8 mouse cellular contexts compared by ENCODE assay signal in the genomic region with DNA sequence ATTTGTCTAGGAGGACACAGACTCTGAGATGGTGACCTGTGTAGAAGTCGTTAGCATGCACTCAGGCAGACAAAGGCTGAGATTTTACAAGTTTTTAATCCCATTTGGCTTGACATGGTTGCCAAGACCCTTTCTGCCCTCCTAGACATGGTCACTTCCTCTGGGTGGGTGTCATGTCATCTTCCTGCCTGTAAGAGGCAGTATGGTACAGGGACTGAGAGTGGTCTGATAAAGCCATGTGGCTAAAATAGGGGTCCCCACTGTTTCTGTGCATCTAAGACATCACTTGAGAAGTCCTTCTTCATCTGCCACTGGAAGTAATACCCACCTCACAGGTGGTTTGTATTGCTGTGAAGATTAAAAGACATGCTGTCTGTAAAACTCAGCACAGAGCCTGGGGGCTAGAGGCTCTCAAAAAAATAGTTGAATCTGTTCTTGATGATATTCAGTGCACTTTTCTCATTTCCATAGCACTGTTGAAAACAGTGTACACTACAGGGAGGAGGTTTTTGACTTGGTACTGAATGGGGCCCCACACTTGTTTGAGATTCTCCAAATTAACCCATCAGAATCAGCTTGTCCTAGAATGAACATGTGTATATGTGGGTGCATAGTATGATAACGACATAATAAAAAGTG. TPM values are rescaled to one million over a fixed set of nuclear protein-coding genes. Genes with fewer than 3 reads are reported as not detected.
DNase-seq lines count a peak whose midpoint lies in the region; ATAC-seq and TF ChIP-seq lines count a peak whose summit lies in the region.

No protein-coding gene starts in this region.

- H3K4me3 ChIP-seq in layer of hippocampus, adult 2 months, result no peak overlapping the region
- no peak overlapping the region for H3K4me3 ChIP-seq in forebrain, embryonic 13.5 days
- H3K4me3 ChIP-seq in lung, postnatal 0 days (ENCODE audit: low read depth, low read length), result no peak overlapping the region

- H3K9me3 ChIP-seq in forebrain, embryonic 13.5 days (replicated peaks), result no peaks in the 10 kb centered on the region
- H3K9me3 ChIP-seq in lung, postnatal 0 days (ENCODE audit: low read length), result no peaks in the 10 kb centered on the region

- peak; percentile 95 for TF ChIP-seq CTCF in layer of hippocampus, adult 2 months (conservative IDR thresholded peaks at IDR 0.05)
- TF ChIP-seq CTCF in lung, postnatal 0 days (IDR thresholded peaks at IDR 0.05), result peak; percentile 83

- H3K36me3 ChIP-seq in forebrain, embryonic 13.5 days (ENCODE audit: poor library complexity, severe bottlenecking), result no peaks in the 10 kb centered on the region
- no peaks in the 10 kb centered on the region for H3K36me3 ChIP-seq in lung, postnatal 0 days (ENCODE audit: insufficient read depth, low read length)

- peak in 1 of 2 experiments; percentile 46 for DNase-seq in layer of hippocampus, adult 2 months (ENCODE audit: low spot score in 2 of 2)
- no peak for DNase-seq in layer of hippocampus, postnatal 36 days
- DNase-seq in NIH3T3 (ENCODE audit: low read depth), result peak; percentile 42
- DNase-seq in lung, postnatal 0 days (ENCODE audit: low spot score), result peak; percentile 36
- DNase-seq in spleen, adult 18-20 months, result no peak
- DNase-seq in gastrocnemius, postnatal 4 days (ENCODE audit: low spot score in 2 of 2), result no peak
- no peak for DNase-seq in adrenal gland, postnatal 4 days (ENCODE audit: low spot score in 2 of 2)

- no peak overlapping the region for H3K4me2 ChIP-seq in forebrain, embryonic 13.5 days
- H3K4me2 ChIP-seq in lung, postnatal 0 days (replicated peaks; ENCODE audit: low read depth, low read length), result no peak overlapping the region

- ATAC-seq in forebrain, embryonic 13.5 days, result peak; percentile 72
- ATAC-seq in lung, postnatal 0 days, result no peak

- TF ChIP-seq EP300 in lung, postnatal 0 days (IDR thresholded peaks at IDR 0.05), result no peak

- H3K4me1 ChIP-seq in forebrain, embryonic 13.5 days, result no peaks in the 10 kb centered on the region
- no peaks in the 10 kb centered on the region for H3K4me1 ChIP-seq in lung, postnatal 0 days (ENCODE audit: insufficient read depth, low read depth, low read length)

- H3K9ac ChIP-seq in forebrain, embryonic 13.5 days, result no peak overlapping the region
- no peak overlapping the region for H3K9ac ChIP-seq in lung, postnatal 0 days (replicated peaks; ENCODE audit: low read depth)

- H3K27ac ChIP-seq in layer of hippocampus, adult 2 months, result no peak overlapping the region
- no peak overlapping the region for H3K27ac ChIP-seq in forebrain, embryonic 13.5 days
- no peak overlapping the region for H3K27ac ChIP-seq in lung, postnatal 0 days (ENCODE audit: low read length)

- peaks cover 12% of the 10 kb centered on the region for H3K27me3 ChIP-seq in forebrain, embryonic 13.5 days
- H3K27me3 ChIP-seq in lung, postnatal 0 days (replicated peaks; ENCODE audit: insufficient read depth, low read length), result no peaks in the 10 kb centered on the region

- 37% methylated on average over 2 of the region's 2 CpGs for WGBS in forebrain, embryonic 13.5 days
- 43% methylated on average over 2 of the region's 2 CpGs for WGBS in lung, postnatal 0 days

RNA-seq across cellular contexts. Expression of a gene that starts 5.3 kb away (rescaled TPM):
- 100 to 1,000 TPM; 276 to 283 TPM for total RNA-seq in layer of hippocampus, adult 2 months (2021)
- total RNA-seq in layer of hippocampus, postnatal 36 days (2021), result 100 to 1,000 TPM; 308 to 317 TPM
- 109 and 129 TPM in 2 replicates for polyA plus RNA-seq in forebrain, embryonic 13.5 days (2015; fragmentation: Nextera tagmentation; extraction: Ambion mirVana)
- polyA plus RNA-seq in lung, postnatal 0 days (2015; fragmentation: Nextera tagmentation; extraction: Ambion mirVana), result 52.2 and 56.8 TPM in 2 replicates
- 10 to 100 TPM; 76.4 to 77.8 TPM for total RNA-seq in gastrocnemius, postnatal 4 days (2021)
- total RNA-seq in adrenal gland, postnatal 4 days (2021), result 10 to 100 TPM; 27.5 to 31.2 TPM

Comparison
In these comparisons a context has a peak if more than half of its experiments do, and no peak if none do; other contexts are left out.
1. DNase-seq: peak in NIH3T3 (single experiment) and lung, postnatal 0 days (single experiment); none in layer of hippocampus, postnatal 36 days (0 of 2), spleen, adult 18-20 months (0 of 2), gastrocnemius, postnatal 4 days (0 of 2) and adrenal gland, postnatal 4 days (0 of 2).